Mouse (Mus musculus): ENCODE data around the gene Xaf1. TPM values are rescaled to one million over a fixed set of nuclear protein-coding genes. Genes with fewer than 3 reads are reported as not detected.

The Xaf1 gene
- polyA plus RNA-seq (2012; ENCODE audit: insufficient read depth, low replicate concordance) = 0.53 and 5.9 TPM in 2 replicates

- peaks cover 33% of the 10 kb centered on the region for H3K36me3 ChIP-seq (replicated peaks; ENCODE audit: low read length)
- no peak for TF ChIP-seq GATA1 (IDR thresholded peaks at IDR 0.05; ENCODE audit: borderline replicate concordance, low read length)
- no peak for TF ChIP-seq FLI1 (IDR thresholded peaks at IDR 0.05; ENCODE audit: low read length)
- H3K4me1 ChIP-seq = peaks cover 39% of the 10 kb centered on the region
- H3K4me3 ChIP-seq (replicated peaks) = peak within 1 kb of the TSS; percentile 93
- H3K27me3 ChIP-seq (replicated peaks) = no peaks in the 10 kb centered on the region
- H3K9me3 ChIP-seq = no peaks in the 10 kb centered on the region
Measured at GRCm38 (mm10) chr11:72301334-72301733, at the start of gene Xaf1. Gene Xaf1, plus strand, starts transcription at chr11:72301629.

DNA sequence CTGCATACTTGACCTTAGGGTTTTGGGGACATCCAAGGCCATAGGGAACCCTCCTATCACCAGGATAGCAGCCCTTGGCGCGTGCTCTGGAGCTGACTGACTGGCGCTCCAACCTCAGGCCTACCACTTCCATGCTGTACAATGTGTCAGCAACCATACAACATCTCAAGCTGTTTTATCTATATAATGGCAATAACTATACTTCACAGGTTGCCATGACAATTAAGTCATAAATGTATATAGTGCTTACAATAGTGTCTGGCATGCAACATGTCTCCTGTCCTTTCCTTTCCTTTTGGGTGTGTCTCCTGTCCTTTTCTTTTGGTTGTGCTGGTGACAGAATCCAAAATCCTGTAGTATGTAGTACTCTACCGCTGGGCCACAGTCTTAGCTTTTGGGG, 45.8 kb upstream of the Xaf1 start:
- no peak for TF ChIP-seq GATA1 (IDR thresholded peaks at IDR 0.05; ENCODE audit: borderline replicate concordance, low read length)
- no peak for TF ChIP-seq FLI1 (IDR thresholded peaks at IDR 0.05; ENCODE audit: low read length)
- H3K4me3 ChIP-seq (replicated peaks) = no peak overlapping the region
- no peaks in the 10 kb centered on the region for H3K36me3 ChIP-seq (replicated peaks; ENCODE audit: low read length)
- no peaks in the 10 kb centered on the region for H3K9me3 ChIP-seq
- H3K4me1 ChIP-seq = no peaks in the 10 kb centered on the region
- H3K27me3 ChIP-seq (replicated peaks) = peaks cover 63% of the 10 kb centered on the region

GRCm38 (mm10) chr11:72256441-72256840, 45.0 kb upstream of the Xaf1 start:
- H3K27me3 ChIP-seq (replicated peaks) = peaks cover 66% of the 10 kb centered on the region
- H3K4me1 ChIP-seq = no peaks in the 10 kb centered on the region
- H3K9me3 ChIP-seq = no peaks in the 10 kb centered on the region
- H3K4me3 ChIP-seq (replicated peaks) = no peak overlapping the region
- no peaks in the 10 kb centered on the region for H3K36me3 ChIP-seq (replicated peaks; ENCODE audit: low read length)
- TF ChIP-seq GATA1 (IDR thresholded peaks at IDR 0.05; ENCODE audit: borderline replicate concordance, low read length) (no peak), FLI1 (IDR thresholded peaks at IDR 0.05; ENCODE audit: low read length) (no peak)

GRCm38 (mm10) chr11:72265483-72265882, 35.9 kb upstream of the Xaf1 start:
- no peaks in the 10 kb centered on the region for H3K36me3 ChIP-seq (replicated peaks; ENCODE audit: low read length)
- peaks cover 76% of the 10 kb centered on the region for H3K27me3 ChIP-seq (replicated peaks)
- no peak overlapping the region for H3K4me3 ChIP-seq (replicated peaks)
- H3K4me1 ChIP-seq = peaks cover 22% of the 10 kb centered on the region
- no peak for TF ChIP-seq FLI1 (IDR thresholded peaks at IDR 0.05; ENCODE audit: low read length)
- peaks cover 3% of the 10 kb centered on the region; the same call in 1 of the 2 replicates for H3K9me3 ChIP-seq

DNA sequence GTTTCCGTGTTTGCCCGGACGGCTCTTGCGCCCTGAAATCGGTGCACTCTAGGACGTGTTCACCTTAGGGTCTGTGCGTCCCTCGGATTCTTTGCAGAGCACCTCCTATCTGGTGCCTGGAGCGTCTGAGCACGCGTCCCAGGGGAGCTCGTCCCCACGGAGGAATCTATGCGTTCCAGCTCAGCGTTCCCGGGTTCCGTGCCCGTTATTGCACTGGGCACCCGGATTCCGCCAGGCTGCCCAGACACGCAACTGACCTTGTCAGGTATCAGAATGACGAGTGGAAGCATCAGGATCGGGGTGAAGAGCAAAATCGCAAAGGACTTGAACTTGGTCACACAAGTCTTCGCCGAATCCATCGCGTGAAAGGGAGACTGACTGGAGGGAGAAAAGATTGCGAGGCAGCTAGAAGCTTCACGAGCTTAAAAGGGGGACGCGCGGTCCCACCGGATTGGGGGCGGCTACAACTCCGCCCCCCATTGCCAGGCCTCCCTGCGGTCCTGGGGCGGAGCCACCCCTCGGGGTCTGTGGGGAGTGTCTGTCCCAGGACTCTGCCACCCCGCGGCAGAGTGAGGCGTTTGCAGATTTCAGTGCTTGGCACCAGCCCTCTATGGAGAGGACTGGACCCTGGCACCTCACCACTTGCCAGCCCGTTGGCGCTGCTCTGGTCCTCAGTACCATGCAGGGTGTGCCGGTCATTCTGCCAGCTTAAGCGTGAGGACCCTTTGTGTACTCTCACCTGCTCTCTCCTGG, 35.0 kb upstream of the Xaf1 start:
- no peak for TF ChIP-seq GATA1 (IDR thresholded peaks at IDR 0.05; ENCODE audit: borderline replicate concordance, low read length)
- no peak for TF ChIP-seq FLI1 (IDR thresholded peaks at IDR 0.05; ENCODE audit: low read length)
- Histone ChIP-seq H3K4me3 (replicated peaks) (peak overlapping the region; percentile 86), H3K9me3 (peaks cover 3% of the 10 kb centered on the region; the same call in 1 of the 2 replicates), H3K4me1 (peaks cover 22% of the 10 kb centered on the region), H3K27me3 (replicated peaks) (peaks cover 78% of the 10 kb centered on the region), H3K36me3 (replicated peaks; ENCODE audit: low read length) (no peaks in the 10 kb centered on the region)

DNA sequence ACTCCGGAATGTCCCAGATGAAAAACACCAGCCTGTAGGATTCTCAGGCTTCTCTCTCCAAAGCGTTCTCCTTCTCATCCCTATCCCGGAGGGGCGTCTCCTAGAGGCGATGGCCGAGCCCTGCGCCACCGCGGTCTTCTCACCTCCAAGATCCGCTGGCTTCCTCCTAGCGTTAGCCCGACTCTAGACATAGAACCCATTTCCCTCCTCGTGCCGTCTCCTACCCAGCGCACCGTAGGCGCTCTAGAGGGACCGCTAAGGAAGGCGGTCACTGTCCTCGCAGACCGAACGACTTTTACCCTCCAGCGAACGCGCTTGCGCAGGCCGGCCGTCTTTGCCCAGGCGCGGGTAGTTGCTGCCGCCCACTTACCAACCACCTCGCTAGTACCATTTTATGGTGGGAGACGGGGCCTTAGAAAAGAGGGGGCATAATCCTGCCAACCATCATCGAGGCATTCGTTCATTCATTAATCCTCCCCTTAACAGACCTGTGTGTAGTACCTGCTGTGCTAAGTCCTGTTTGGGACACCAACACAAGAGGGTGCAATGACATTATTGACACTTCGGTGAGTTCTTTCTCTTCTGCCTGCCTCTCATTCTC, 34.4 kb upstream of the Xaf1 start, which contains the start of gene Slc13a5:
Gene Slc13a5, minus strand, starts transcription at position 263 of the 601 bp plus-strand sequence.
- TF ChIP-seq GATA1 (IDR thresholded peaks at IDR 0.05; ENCODE audit: borderline replicate concordance, low read length) (no peak), FLI1 (IDR thresholded peaks at IDR 0.05; ENCODE audit: low read length) (no peak)
- H3K9me3 ChIP-seq = peaks cover 3% of the 10 kb centered on the region; the same call in 1 of the 2 replicates
- peaks cover 22% of the 10 kb centered on the region for H3K4me1 ChIP-seq
- H3K4me3 ChIP-seq (replicated peaks) = peak within 1 kb of the TSS; percentile 86
- no peaks in the 10 kb centered on the region for H3K36me3 ChIP-seq (replicated peaks; ENCODE audit: low read length)
- H3K27me3 ChIP-seq (replicated peaks) = peaks cover 76% of the 10 kb centered on the region

DNA sequence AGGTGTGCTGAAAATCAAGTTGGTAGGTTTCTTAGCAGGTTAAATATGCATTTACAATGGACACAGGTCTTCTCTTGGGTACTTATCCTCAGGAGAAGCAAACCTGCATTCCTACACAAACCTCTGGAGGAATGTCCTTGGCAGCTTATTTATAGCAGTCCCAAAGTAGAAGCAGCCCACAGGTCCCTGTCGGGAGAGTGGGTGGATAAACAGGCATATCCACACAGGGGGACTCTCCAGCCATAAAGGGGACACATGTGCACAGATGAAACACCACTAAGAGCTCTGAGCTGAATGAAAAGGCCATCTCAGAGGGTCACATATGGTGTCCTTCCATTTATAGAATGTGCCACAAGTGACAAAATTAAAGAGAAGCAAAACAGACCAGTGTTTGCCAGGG, 29.7 kb upstream of the Xaf1 start:
- H3K4me3 ChIP-seq (replicated peaks) = no peak overlapping the region
- H3K27me3 ChIP-seq (replicated peaks) = peaks cover 42% of the 10 kb centered on the region
- peaks cover 3% of the 10 kb centered on the region; the same call in 1 of the 2 replicates for H3K9me3 ChIP-seq
- H3K36me3 ChIP-seq (replicated peaks; ENCODE audit: low read length) = no peaks in the 10 kb centered on the region
- H3K4me1 ChIP-seq = peaks cover 8% of the 10 kb centered on the region
- no peak for TF ChIP-seq FLI1 (IDR thresholded peaks at IDR 0.05; ENCODE audit: low read length)
- TF ChIP-seq GATA1 (IDR thresholded peaks at IDR 0.05; ENCODE audit: borderline replicate concordance, low read length) = no peak

- no peaks in the 10 kb centered on the region for H3K36me3 ChIP-seq (replicated peaks; ENCODE audit: low read length)
- no peaks in the 10 kb centered on the region for H3K4me1 ChIP-seq
- no peaks in the 10 kb centered on the region for H3K9me3 ChIP-seq
- no peak for TF ChIP-seq GATA1 (IDR thresholded peaks at IDR 0.05; ENCODE audit: borderline replicate concordance, low read length)
- TF ChIP-seq FLI1 (IDR thresholded peaks at IDR 0.05; ENCODE audit: low read length) = no peak
- H3K27me3 ChIP-seq (replicated peaks) = peaks cover 26% of the 10 kb centered on the region
- H3K4me3 ChIP-seq (replicated peaks) = no peak overlapping the region
Measured at GRCm38 (mm10) chr11:72273341-72273740, 28.1 kb upstream of the Xaf1 start.

DNA sequence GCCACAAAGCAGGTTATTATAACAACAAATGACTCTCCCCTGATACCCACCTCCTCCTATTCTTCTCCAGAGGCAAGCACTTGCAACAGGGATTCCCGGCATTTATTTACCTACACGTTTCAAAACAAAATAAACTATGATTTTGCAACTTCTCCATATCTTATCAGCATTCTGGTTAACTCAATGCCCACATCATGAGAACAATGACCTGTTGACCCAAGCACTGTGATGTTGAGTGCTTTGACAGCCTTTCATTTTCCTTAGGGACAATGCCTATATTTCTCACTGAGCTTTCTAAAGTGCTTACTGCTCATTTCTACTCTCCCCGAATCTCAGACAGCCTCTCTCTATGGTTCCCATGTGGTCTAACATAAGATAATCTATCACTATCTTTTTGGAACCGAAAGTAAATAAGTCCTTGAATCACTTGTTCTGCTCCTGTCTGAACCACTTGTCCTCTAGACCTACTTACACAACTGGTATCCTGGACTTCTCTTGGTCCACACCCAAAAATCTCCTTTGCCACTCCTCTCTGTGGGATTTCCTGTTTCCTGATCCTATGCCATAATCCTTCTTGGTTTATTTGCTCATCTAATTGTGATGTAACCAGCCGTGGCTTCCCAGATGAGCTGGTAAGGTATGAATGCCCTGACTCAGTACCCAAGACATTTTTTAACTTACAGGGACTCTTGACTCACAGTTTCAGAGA, 20.1 kb upstream of the Xaf1 start:
- H3K4me3 ChIP-seq (replicated peaks) = no peak overlapping the region
- H3K27me3 ChIP-seq (replicated peaks) = peaks cover 12% of the 10 kb centered on the region
- no peaks in the 10 kb centered on the region for H3K36me3 ChIP-seq (replicated peaks; ENCODE audit: low read length)
- H3K9me3 ChIP-seq = peaks cover 4% of the 10 kb centered on the region; the same call in 1 of the 2 replicates
- no peak for TF ChIP-seq GATA1 (IDR thresholded peaks at IDR 0.05; ENCODE audit: borderline replicate concordance, low read length)
- no peak for TF ChIP-seq FLI1 (IDR thresholded peaks at IDR 0.05; ENCODE audit: low read length)
- H3K4me1 ChIP-seq = no peaks in the 10 kb centered on the region

Data from megakaryocyte, embryonic 14.5 days (primary cell).